Mouse (Mus musculus): ENCODE measurements around the gene Wdhd1.

Wdhd1 gene

GRCm38 (mm10) chr14:47220231-47221025 is 56.2 kb downstream of the Wdhd1 start:
- DNase-seq: no peak

GRCm38 (mm10) chr14:47218766-47219606 is 57.7 kb downstream of the Wdhd1 start:
- DNase-seq: no peak

- no peak for DNase-seq
Measured at GRCm38 (mm10) chr14:47216541-47216940, 60.1 kb downstream of the Wdhd1 start.

GRCm38 (mm10) chr14:47214367-47214766 is 62.3 kb downstream of the Wdhd1 start:
- DNase-seq: no peak

- DNase-seq: no peak
Measured at GRCm38 (mm10) chr14:47213305-47213704, 63.4 kb downstream of the Wdhd1 start.

GRCm38 (mm10) chr14:47209669-47210164 is 66.9 kb downstream of the Wdhd1 start:
- DNase-seq: no peak

GRCm38 (mm10) chr14:47208564-47209493 is 67.8 kb downstream of the Wdhd1 start:
- DNase-seq: no peak

GRCm38 (mm10) chr14:47206601-47207000 is 70.1 kb downstream of the Wdhd1 start:
- DNase-seq: no peak

- no peak for DNase-seq
Measured at GRCm38 (mm10) chr14:47205270-47205972, 71.2 kb downstream of the Wdhd1 start.

GRCm38 (mm10) chr14:47197340-47197739 is 79.3 kb downstream of the Wdhd1 start:
- DNase-seq: no peak

- no peak for DNase-seq
Measured at GRCm38 (mm10) chr14:47196711-47197110, 79.9 kb downstream of the Wdhd1 start.

- no peak for DNase-seq
Measured at GRCm38 (mm10) chr14:47194096-47194495, 82.6 kb downstream of the Wdhd1 start.

GRCm38 (mm10) chr14:47193506-47193905 is 83.2 kb downstream of the Wdhd1 start:
- no peak for DNase-seq

GRCm38 (mm10) chr14:47191861-47192260 is 84.8 kb downstream of the Wdhd1 start:
- DNase-seq: no peak

Measured in cerebellum, postnatal 36 days (tissue).